Mouse (Mus musculus) splenic B cell, adult 2 months (primary cell): ENCODE measurements around the gene Casq1.
A peak's percentile ranks its signal among the peaks of the same experiment; 100 is the strongest.
"Not testable (repeated sequence)": the region's sequence is repeated elsewhere in the genome, so short reads cannot be mapped to it uniquely, and the experiment has no call there.

ENCODE experiments used
- DNase-seq: peaks from one replicate; pipeline ENCODE4 v3.0.0-alpha.2; 2011; ENCODE audit warnings: low read depth, low spot score
- H3K27me3 ChIP-seq: 2 replicates; pipeline ENCODE4 v1.6.1; 2012; ENCODE audit warnings: mild to moderate bottlenecking, low read length, moderate library complexity, mixed read lengths; ENCODE audit not compliant: control insufficient read depth, poor library complexity, insufficient read depth, severe bottlenecking
- H3K36me3 ChIP-seq: 2 replicates; pipeline ENCODE4 v1.6.1; 2012; ENCODE audit warnings: mild to moderate bottlenecking, low read length, moderate library complexity, mixed read lengths; ENCODE audit not compliant: control insufficient read depth, poor library complexity, insufficient read depth, severe bottlenecking

Casq1 gene

DNA sequence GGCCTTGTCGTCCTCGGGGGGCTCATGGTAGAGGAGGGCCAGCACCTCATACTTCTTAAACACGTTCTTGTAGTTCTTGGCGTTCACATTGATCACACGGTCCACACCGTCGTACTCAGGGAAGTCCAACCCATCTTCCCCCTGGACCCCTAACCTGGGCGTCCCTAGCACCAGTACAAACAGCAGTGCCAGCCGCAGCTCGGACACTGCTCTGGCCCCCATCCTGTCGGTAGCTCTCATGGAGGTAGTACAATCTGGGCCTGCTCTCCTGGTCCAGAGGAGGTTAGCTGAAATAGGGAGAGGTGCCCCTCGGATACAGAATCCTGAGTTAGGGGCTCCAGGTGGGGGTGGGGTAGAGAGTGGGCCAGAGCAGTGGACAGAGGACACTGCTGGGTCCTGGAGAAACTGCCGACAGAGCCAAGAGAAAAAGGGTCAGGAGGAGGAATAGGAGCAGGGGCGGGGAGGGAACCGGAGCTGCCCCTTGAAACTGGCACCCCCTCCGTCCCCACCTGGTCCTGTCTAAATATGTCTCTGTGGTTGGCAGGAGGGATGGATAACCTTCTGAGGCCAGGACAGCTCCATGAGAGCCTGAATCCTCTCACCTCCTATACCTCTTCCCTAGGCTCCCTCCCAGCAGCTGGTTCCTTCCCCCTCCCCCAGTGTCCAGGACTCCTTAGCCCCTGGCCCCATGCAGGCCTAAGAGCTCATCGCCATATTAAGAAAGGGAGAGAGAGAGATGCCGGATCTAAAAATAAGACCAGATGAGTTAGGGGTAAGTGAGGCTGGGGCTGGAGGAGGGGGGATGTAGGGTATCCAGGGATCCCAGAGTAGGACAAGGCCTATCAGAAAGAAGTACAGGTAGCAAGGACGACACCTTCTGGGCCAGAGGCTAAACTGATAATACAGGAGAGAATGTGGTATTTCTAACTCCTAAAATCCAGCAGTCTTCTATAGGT lies at the start of gene Casq1:
Casq1 (minus strand) TSS at position 418 of the 956 bp plus-strand sequence.
- no peaks in the 10 kb centered on the region for H3K27me3 ChIP-seq
- H3K36me3 ChIP-seq: no peaks in the 10 kb centered on the region
- DNase-seq: no peak

DNA sequence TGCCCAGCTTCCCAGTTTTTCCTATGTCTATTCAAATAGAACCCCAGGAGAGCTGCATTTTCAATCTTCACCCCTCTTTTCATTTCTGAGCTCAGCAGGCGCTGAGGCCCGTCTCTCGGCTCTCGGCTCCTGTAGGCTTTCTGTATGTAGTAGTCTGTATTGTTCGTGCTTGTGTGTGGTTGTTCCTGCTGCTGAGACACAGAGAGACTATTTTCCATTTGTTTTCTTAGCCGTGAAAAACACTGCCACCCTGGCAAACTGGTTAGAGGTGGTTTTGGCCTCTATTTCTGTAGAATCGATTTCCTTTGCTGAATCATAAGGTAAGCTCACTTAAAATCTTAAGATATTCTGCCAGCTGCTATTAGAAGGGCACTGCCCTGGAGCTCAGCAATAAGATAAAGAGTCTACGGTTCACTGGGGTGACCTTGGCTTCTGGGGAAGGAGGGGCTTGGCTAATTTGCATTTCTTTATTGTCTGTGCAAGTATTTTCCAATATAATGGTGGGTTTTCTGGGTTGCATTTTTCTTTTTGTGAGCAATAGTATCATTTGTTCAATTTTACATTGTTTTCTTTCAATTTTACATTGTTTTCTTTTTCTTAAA lies 41.9 kb upstream of the Casq1 start, which contains the start of gene Igsf8:
Igsf8 (plus strand) TSS at position 165 of the 602 bp plus-strand sequence.
- H3K27me3 ChIP-seq: no peaks in the 10 kb centered on the region
- no peak for DNase-seq
- H3K36me3 ChIP-seq: no peaks in the 10 kb centered on the region

DNA sequence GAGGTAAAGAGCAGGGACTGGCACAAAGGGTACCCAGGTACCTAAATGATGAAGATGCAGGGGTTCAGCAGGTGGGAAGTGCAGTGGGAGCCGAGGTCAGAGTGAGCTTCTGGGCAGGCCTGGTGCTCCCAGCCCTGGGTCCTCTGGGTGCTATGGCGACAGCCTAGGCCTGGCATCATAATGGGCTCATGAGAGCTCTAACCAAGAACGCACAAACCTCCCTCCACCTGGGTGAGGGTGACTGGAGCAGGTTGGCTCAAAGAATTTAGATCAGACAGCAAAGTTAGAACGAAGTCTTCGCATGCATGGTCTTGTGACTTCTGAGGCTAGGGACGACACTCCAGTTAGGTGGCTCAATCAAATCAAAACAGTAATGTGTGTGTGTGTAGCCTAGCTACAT lies 38.6 kb upstream of the Casq1 start, which contains the start of gene Atp1a4:
Atp1a4 (minus strand) TSS at position 101 of the 400 bp plus-strand sequence.
- Histone ChIP-seq H3K36me3 (no peaks in the 10 kb centered on the region), H3K27me3 (no peaks in the 10 kb centered on the region)
- no peak for DNase-seq

DNA sequence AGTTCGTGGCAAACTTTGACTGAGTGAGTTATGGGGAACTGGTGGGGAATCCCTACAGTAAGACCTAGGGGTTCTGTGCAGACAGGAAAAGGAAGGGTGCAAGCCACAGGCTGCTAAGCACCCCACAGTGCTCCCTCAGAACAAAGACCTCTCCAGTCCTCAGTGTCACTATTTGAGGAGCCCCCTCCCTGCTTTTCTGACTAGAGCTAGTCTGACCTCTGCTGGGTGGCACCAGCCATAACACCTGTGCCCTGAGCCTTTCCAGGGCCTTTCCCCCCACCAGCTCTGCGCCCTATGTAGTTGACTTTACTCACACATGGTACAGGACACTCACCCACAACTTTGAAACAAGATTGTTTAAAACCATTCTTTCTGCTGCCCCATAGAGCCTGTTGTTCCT lies 28.0 kb upstream of the Casq1 start:
- H3K27me3 ChIP-seq: no peaks in the 10 kb centered on the region
- H3K36me3 ChIP-seq: no peaks in the 10 kb centered on the region
- DNase-seq: peak; percentile 36

DNA sequence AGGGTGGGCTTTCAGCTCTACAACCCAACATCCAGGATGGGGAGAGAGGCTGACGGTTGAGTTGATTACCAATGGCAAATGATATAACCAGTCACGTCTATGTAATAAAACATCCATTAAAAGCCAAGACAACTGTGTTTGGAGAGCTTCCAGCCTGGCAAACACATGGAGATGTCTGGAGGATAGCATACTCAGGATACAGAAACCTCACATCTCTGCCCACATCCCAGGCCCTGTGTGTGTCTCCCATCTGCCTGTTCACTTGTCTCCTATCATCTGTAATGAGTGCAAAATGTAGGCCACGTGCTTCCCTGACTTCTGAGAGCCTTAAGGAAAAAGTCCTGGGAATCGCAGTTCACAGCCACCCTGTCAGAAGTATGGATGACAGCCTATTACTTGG lies 27.5 kb upstream of the Casq1 start:
- no peak for DNase-seq
- no peaks in the 10 kb centered on the region for H3K36me3 ChIP-seq
- no peaks in the 10 kb centered on the region for H3K27me3 ChIP-seq

DNA sequence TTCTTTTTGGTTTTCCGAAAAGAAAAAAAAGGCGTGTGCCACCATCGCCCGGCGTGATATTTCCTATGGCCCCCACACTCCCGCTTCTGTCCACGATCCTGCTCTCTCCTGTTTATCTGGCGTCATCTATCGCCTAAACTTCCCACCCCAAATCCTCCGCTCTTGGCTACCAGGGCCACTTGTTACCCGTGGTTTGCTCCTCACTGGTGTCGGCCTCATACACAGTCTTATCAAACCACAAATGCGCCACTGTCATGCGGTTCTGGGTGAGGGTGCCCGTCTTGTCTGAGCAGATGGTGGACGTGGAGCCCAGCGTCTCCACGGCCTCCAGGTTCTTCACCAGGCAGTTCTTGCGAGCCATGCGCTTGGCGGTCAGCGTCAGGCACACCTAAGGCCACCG lies 25.0 kb upstream of the Casq1 start:
- DNase-seq, H3K27me3 ChIP-seq, H3K36me3 ChIP-seq: not testable (repeated sequence)

DNA sequence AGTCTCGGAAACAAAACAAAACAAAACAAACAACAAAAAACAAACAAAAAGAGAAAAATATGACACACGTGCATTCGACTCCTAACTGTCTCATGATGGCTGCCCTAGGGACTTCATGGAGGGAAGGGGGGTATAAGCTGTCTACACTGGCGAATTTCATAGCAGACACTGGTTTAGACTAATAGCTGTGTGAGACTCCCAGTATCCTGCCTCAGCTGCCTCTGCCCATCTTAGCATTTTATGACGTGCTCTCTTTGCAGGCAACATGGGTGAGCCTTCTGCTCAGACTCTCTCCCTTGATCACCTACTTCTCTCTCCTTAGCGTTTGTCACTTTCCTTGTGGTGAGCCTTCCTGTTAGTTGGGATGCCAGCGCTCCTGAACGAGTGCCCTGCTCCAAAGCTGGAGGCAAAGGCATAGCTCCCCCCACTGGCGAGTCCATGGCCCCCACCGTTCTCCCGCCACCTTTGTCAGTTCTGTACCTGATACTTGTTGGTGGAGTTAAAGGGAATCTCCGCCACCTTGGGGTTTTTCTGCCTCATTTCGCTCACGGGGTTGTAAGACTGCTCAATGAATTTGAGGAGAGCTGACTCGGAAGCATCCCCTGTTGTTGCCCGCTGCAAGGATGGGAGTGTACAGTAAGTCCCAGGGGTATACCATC lies 24.0 kb upstream of the Casq1 start:
- Histone ChIP-seq H3K27me3 (no peaks in the 10 kb centered on the region), H3K36me3 (no peaks in the 10 kb centered on the region)
- peak; percentile 2 for DNase-seq

DNA sequence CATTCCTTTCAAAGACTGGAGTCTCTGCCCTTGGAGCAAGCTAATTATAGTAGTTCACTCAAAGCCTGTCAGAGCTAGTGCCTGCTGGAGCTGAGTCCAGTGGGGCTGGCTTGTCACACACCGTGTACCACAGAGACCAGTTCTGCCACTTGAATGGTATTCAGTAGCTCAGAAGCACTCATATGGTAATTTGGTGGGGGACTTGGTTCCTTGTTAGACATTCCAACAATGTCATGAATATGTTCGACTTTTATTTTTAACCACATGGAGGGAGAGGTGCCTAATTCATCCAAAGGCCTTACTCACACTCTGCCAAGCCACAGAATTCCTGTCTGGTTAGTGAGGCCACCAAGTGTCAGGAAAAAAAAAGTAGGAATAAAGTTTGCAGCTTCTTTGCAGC lies 22.7 kb upstream of the Casq1 start:
- H3K36me3 ChIP-seq: no peaks in the 10 kb centered on the region
- no peaks in the 10 kb centered on the region for H3K27me3 ChIP-seq
- DNase-seq: no peak

DNA sequence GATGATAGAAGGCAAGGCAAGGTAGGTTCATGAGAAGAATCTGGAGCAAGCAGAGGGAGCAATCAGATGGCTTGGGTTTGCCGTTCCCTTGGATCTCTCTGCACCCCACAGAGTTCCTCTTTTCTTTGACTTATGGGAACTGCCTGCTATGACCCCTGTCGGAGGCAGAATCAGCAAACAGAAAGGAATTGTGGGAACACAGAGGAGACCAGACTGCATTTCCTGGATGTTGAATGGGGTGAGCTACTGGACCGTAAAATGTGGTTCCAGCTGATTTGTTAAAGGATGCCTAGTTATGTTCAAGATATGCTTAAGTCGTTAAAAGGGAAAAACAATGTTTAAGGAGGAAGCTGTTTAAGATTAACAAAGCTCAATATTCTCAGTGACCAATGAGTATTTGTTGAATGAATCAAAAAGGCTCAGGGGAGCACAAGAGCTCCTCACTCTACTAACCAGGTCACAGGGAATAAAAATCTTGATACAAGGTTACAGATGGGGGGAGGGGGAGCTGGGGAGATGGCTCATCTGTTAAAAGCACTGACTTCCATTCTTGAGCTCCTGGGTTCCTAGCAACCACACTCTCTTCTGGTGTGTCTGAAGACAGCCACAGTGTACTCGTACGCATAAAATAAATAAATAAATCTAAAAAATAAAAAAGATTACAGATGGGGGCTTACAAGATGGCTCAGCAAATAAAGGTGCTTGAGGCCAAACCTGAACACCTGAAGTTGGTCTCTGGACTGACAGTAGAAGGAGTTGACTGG lies 21.5 kb upstream of the Casq1 start:
- DNase-seq: peak; percentile 20
- Histone ChIP-seq H3K36me3 (no peaks in the 10 kb centered on the region), H3K27me3 (no peaks in the 10 kb centered on the region)

DNA sequence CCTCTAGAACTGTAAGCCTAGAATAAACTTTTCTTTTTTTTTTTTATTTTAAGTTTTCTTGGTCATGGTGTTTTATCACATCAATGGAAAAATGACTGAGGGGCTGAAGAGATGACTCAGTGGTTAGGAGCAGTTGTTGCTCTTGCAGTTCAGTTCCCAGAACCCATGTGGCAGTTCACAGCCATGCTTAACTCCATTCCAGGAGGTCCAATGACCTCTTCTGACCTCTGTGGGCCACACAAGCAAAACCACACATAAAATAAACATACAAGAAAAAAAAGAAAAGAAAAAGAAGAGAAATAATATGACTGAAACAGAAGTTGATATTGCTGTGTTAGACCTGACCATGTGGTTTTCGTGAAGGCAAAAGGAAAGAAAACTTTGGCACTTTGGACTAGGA lies 9.5 kb upstream of the Casq1 start:
- DNase-seq: no peak
- no peaks in the 10 kb centered on the region for H3K36me3 ChIP-seq
- no peaks in the 10 kb centered on the region; the same call in 1 of the 2 replicates for H3K27me3 ChIP-seq

DNA sequence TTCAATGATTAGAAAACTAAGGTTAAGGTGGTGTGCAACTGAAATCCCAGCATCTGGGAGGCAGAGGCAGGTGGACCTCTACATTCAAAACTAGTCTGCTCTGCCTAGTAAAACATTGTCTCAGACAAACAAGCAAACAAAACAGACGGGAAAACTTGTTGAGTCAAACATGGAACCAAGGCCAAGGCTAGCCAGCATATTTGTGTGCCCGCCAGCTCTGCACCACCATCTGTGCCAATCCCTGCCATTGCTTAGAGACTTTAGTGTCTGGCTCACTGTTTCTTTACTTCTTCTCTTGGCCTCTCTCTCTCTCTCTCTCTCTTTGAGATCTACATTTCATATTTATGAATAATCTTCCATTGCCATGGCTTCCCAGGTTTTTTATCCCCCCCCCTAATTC lies 8.5 kb upstream of the Casq1 start:
- DNase-seq: no peak
- no peaks in the 10 kb centered on the region; the same call in 1 of the 2 replicates for H3K27me3 ChIP-seq
- H3K36me3 ChIP-seq: no peaks in the 10 kb centered on the region

DNA sequence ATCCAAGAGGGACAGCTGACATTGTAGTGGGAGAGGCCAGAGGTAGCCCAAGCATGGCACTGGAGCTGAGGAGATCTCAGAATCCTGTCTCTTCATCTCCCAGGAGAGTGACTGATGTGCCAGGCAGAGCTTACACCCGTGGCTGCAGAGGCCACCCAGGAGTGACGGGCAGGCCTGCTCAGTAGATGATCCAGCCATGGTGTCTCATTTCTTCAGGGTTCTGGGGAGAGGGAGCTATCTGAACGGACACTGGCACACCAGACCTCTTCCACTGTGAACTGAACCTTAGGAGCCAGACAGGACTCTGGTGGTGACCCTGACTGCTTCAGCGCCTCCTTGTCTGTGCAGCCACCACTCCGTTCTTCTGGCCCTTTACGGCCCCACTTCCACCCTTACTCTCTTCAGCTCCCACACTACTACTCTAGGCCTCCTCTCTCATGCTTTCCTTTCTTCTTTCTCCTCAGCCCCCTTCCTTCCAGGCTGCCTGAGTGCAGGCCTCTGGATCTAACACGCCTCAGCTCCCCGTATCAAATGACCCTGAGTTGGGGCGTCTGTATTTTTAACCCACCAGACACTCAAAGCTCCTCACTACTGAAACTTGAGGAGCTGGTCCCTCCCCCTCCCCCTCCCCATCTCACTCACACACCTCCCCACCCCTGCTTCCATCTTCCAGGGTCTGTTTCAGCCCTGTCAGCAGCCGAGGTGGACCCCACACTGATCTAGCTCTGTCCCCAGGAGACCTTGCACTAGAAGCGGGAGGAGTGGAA lies 1.8 kb upstream of the Casq1 start:
- no peaks in the 10 kb centered on the region for H3K27me3 ChIP-seq
- H3K36me3 ChIP-seq: no peaks in the 10 kb centered on the region
- no peak for DNase-seq

DNA sequence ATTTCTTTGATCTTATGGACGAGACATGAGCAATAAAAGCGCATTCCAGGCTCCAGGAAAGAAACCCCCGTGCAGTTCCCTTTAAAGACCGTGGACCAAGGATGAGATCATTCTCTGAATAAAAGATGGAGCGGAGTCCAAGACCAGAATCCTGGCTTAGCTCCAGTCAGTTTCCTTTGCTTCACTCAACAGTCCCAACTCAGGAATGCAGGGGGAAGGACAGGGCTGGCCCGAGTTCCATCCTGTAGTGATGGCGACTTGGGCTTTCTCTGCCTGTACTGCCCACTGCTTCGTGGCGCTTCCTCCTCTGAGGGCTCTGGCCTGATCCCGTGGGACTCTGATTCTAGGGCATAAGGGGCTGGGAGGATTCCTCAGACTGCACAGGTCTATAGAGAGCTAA lies 746 bp upstream of the Casq1 start:
- no peaks in the 10 kb centered on the region for H3K36me3 ChIP-seq
- no peak for DNase-seq
- H3K27me3 ChIP-seq: no peaks in the 10 kb centered on the region
